Mouse (Mus musculus) liver, postnatal 0 days (tissue): ENCODE measurements around the gene Scly. TPM values are rescaled to one million over a fixed set of nuclear protein-coding genes. Genes with fewer than 3 reads are reported as not detected.

ENCODE experiments used
- ATAC-seq: fragments of 200-750 bp; cut with Nextera tagmentation; 2 replicates; pipeline ENCODE4 v1.8.0; 2017; ENCODE audit warnings: mild to moderate bottlenecking, moderate library complexity
- DNase-seq: peaks from one replicate; pipeline ENCODE4 v3.0.0-alpha.2; 2016
- H3K27ac ChIP-seq: fragments of 300-500 bp; sonication (generic); 2 replicates; pipeline ENCODE4 v1.5.1; 2014; ENCODE audit warnings: antibody characterized with exemption, moderate library complexity, mild to moderate bottlenecking, low read depth
- H3K27me3 ChIP-seq: fragments of 300-500 bp; sonication (generic); 2 replicates; pipeline ENCODE4 v1.6.1; 2014; ENCODE audit warnings: low read length, control low read depth, mixed read lengths; ENCODE audit not compliant: insufficient read depth
- H3K36me3 ChIP-seq: fragments of 300-500 bp; sonication (generic); replicated peaks from 2 replicates; pipeline ENCODE4 v1.6.1; 2014; ENCODE audit warnings: mild to moderate bottlenecking, control low read depth, low read length, moderate library complexity, mixed read lengths; ENCODE audit not compliant: insufficient read depth
- H3K4me1 ChIP-seq: fragments of 300-500 bp; sonication (generic); 2 replicates; pipeline ENCODE4 v1.6.1; 2014; ENCODE audit warnings: antibody characterized with exemption, mild to moderate bottlenecking, control low read depth; ENCODE audit not compliant: insufficient read depth
- H3K4me2 ChIP-seq: fragments of 300-500 bp; sonication (generic); 2 replicates; pipeline ENCODE4 v1.6.1; 2014; ENCODE audit warnings: low read depth, mild to moderate bottlenecking, low read length, moderate library complexity, mixed read lengths
- H3K4me3 ChIP-seq: fragments of 300-500 bp; sonication (generic); 2 replicates; pipeline ENCODE4 v1.5.1; 2014; ENCODE audit warnings: low read depth, low read length
- H3K9ac ChIP-seq: fragments of 300-500 bp; sonication (generic); replicated peaks from 2 replicates; pipeline ENCODE4 v1.6.1; 2014; ENCODE audit warnings: mild to moderate bottlenecking, moderate library complexity
- H3K9me3 ChIP-seq: fragments of 300-500 bp; sonication (generic); 2 replicates; pipeline ENCODE4 v1.6.1; 2016; ENCODE audit warnings: mild to moderate bottlenecking, control low read depth, low read length, mixed read lengths
- CTCF ChIP-seq: sonication (generic); IDR thresholded peaks from 2 replicates; pipeline ENCODE4 v1.5.1; 2016; ENCODE audit warnings: antibody characterized with exemption, low read depth
- EP300 ChIP-seq: IDR thresholded peaks from 2 replicates; pipeline ENCODE4 v1.6.1; 2016; ENCODE audit warnings: antibody characterized with exemption, low read depth, mild to moderate bottlenecking
- WGBS: fragments of 180-500 bp; shearing (Covaris S2); extraction: QIAGEN DNeasy Blood & Tissue Kit; methylation state at CpG from one replicate; pipeline ENCODE4 v1.1.7; 2014; ENCODE audit not compliant: insufficient replicate concordance; 5-methylcytosine and 5-hydroxymethylcytosine counted together
- polyA plus RNA-seq: library from polyadenylated mRNA; unstranded; fragments of >200 nt; fragmentation: Nextera tagmentation; extraction: Ambion mirVana; gene quantifications from 2 replicates; pipeline ENCODE4 v1.2.1, GENCODE M21; 2015

The Scly gene
- polyA plus RNA-seq, 1 experiment from 2014 or later, result 26.5 TPM

DNA sequence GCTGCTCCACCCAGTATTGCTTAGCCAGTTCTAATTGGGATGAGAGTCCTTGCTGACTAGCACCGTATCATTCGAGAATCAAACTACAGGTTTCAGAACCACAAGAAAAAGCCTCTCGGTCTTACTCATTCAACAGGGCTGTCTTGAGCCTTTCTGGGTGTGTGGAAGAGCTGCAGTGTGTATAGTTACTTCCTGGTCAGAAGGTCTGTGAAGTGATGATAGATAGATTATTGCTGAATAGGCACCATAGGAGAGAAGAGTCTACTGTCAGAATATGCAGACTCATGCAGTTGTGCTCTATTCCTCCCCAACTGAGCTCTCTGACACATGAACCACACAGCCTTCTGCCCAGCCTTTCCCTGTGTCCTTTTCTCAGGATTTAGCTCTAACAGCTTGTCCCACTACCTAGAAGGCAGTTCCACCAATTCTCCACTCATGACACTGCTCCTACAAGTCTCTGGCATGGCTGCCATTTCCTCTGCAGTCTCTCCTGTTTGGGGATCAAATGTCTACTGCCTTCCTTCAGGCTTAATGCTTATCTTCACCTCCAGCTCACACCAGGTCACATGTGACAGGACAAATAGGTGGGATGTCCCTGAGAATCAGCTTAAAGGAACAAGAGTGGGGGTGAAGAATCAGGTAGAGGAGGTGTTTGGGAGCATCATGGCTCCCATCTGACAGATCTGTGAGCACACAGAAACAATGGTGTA is 19.6 kb upstream of the Scly start:
- no peaks in the 10 kb centered on the region for H3K9me3 ChIP-seq
- H3K4me3 ChIP-seq, result no peak overlapping the region
- peak overlapping the region; percentile 57; the same call in 1 of the 2 replicates for H3K27ac ChIP-seq
- no peaks in the 10 kb centered on the region for H3K4me1 ChIP-seq
- WGBS, result 86% methylated on average over 3 of the region's 3 CpGs
- H3K36me3 ChIP-seq, result peaks cover 51% of the 10 kb centered on the region
- DNase-seq (no peak), ATAC-seq (peak; percentile 79)
- TF ChIP-seq EP300 (no peak), CTCF (no peak)
- no peaks in the 10 kb centered on the region for H3K27me3 ChIP-seq
- no peak overlapping the region for H3K9ac ChIP-seq
- no peak overlapping the region for H3K4me2 ChIP-seq

DNA sequence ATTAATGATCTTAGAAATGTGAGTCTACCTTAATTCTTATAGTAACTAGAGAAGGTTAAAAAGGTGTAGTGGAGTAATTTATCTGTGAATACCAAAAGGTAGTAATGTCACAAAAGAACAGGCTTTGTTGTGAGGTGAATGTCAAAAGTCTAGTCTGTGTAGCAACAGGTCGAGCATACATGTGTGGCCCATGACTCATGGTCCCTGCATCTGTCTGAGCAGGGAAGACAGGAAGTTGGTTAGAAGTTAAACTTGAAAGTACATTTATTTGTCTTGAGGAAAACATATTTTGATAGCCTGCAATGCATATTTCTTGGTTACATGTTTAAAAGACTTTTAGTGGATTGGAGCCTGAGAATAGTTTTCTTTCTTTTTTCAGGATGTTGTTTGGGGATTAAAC is 19.0 kb upstream of the Scly start:
- Histone ChIP-seq H3K4me1 (no peaks in the 10 kb centered on the region), H3K9ac (no peak overlapping the region), H3K27me3 (no peaks in the 10 kb centered on the region), H3K36me3 (peaks cover 55% of the 10 kb centered on the region), H3K4me2 (no peak overlapping the region), H3K4me3 (no peak overlapping the region), H3K9me3 (no peaks in the 10 kb centered on the region), H3K27ac (no peak overlapping the region; the same call in 1 of the 2 replicates)
- no peak for ATAC-seq
- no peak for DNase-seq
- no peak for TF ChIP-seq CTCF
- TF ChIP-seq EP300, result no peak
- WGBS, result 55% methylated on average over 1 of the region's 1 CpGs

DNA sequence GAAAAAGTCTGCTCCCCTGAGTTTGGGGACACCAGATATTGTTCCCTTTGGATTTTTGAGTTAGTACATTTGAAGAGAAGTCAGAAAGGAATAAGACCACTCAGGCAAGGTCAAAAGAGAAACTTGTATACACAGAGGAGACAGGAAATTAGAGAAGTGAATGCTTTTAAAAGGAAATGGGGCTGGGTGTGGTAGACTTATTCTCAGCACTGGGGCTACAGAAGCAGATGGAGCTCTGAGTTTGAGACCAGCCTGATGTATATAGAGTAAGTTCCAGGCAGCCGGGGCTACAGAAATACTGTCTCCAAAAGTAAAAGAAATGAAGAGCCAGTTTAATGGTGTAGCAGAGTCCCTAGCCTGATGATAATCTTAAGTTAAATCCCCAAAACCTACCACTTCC is 15.6 kb upstream of the Scly start:
- Histone ChIP-seq H3K4me2 (no peak overlapping the region), H3K4me1 (no peaks in the 10 kb centered on the region), H3K9me3 (no peaks in the 10 kb centered on the region), H3K27me3 (no peaks in the 10 kb centered on the region), H3K27ac (no peak overlapping the region), H3K4me3 (no peak overlapping the region), H3K9ac (no peak overlapping the region), H3K36me3 (peaks cover 63% of the 10 kb centered on the region)
- ATAC-seq, result no peak
- DNase-seq, result no peak
- WGBS, result 80% methylated on average over 1 of the region's 1 CpGs
- TF ChIP-seq EP300, result no peak
- TF ChIP-seq CTCF, result no peak

DNA sequence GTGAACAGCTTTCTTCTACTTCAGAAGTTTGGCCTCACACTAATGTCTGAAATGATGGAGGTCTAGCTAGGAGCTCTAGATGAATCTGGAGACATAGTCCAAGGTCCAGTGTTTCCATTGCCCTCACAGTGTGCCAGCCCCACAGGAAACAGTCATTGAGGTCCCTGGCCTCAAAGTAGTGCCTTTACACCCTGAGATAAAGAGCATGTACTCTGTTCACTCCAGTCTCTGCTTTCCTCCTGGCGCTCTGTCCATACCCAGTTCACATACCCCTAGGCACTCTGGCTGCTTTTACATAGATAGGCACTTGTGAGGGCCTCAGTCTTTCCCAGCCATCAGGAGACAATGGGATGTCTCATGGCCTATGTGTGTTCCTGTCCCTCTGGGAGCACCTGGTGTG is 8.8 kb upstream of the Scly start:
- DNase-seq, result no peak
- WGBS, result 88% methylated on average over 1 of the region's 1 CpGs
- ATAC-seq, result no peak

DNA sequence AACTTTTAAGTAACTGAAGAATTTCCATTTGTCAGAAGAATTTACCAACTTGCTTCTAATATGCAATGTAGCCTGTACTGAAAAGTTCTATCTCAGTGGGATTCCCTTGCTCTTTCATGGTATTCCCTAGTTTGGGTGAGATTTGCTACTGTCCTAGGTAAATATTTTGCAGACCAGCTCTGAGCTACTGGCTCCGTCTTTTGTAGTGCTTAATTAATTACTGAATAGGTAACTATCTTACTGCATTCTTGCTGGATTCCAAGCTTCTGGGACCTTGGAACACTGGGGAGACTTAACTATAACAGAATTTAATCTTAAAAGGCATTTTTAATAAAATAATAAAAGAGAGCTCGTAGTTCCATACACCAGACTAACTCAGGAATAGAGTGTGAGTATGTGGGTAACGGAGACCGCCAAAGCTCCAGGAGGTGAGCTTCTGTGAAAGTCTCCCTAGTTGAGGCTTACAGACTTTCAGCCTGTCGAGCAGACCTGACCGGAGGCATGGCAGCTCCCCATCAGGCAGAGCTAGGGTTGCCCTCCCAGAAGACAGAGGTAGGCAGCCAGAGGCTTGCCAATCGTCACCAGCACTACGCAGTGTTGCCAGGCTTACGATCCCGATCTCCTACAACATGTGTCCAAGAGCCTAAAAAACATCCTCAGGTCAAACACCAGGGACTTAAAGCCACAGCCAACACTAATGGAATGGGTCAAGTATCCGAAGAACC is 5.9 kb upstream of the Scly start:
- ATAC-seq (no peak), DNase-seq (no peak)
- Histone ChIP-seq H3K27me3 (no peaks in the 10 kb centered on the region), H3K9me3 (no peaks in the 10 kb centered on the region), H3K27ac (no peak overlapping the region), H3K4me2 (no peak overlapping the region), H3K4me3 (no peak overlapping the region), H3K4me1 (no peaks in the 10 kb centered on the region), H3K36me3 (peaks cover 12% of the 10 kb centered on the region), H3K9ac (no peak overlapping the region)
- 95% methylated on average over 11 of the region's 11 CpGs for WGBS
- TF ChIP-seq CTCF (no peak), EP300 (no peak)

More for the DNA sequence above, 8.8 kb upstream of the Scly start:
- H3K4me2 ChIP-seq, result no peak overlapping the region
- TF ChIP-seq EP300 (no peak), CTCF (no peak)
- H3K9me3 ChIP-seq, result no peaks in the 10 kb centered on the region
- peaks cover 37% of the 10 kb centered on the region for H3K36me3 ChIP-seq
- H3K27ac ChIP-seq, result no peak overlapping the region
- no peak overlapping the region for H3K9ac ChIP-seq
- no peaks in the 10 kb centered on the region for H3K27me3 ChIP-seq
- H3K4me1 ChIP-seq, result no peaks in the 10 kb centered on the region
- H3K4me3 ChIP-seq, result no peak overlapping the region

DNA sequence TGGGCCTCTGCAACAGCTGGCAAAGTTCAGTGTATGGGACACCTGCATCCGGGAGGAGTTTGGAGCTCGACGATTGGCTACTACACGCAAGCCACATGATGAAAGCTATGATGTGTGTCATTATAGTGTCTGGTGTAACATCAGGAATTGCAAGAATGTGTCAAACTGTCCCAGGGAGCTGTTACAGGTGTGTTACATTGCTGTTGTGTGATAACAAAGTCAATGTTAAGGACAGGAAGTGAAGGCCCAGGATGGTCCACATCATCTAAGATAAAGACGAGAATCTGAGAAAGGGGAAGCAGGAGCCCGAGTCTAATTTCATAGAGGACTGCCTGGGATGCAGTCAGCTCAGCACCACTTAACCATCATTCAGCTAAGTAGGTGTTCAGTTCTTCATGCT is 2.6 kb upstream of the Scly start:
- WGBS, result 69% methylated on average over 6 of the region's 6 CpGs
- Histone ChIP-seq H3K9ac (no peak overlapping the region), H3K4me3 (no peak overlapping the region), H3K9me3 (no peaks in the 10 kb centered on the region), H3K4me2 (no peak overlapping the region), H3K36me3 (peaks cover 6% of the 10 kb centered on the region; the same call in 1 of the 2 replicates), H3K27me3 (no peaks in the 10 kb centered on the region), H3K27ac (no peak overlapping the region), H3K4me1 (peaks cover 24% of the 10 kb centered on the region)
- TF ChIP-seq CTCF (no peak), EP300 (no peak)
- ATAC-seq (no peak), DNase-seq (no peak)
